Mouse (Mus musculus): ENCODE measurements around the gene Lhx3.

Lhx3 gene

GRCm38 (mm10) chr2:26236681-26237289, 28.7 kb upstream of the Lhx3 start:
- Histone ChIP-seq H3K4me1 (replicated peaks; ENCODE audit: low read depth, low read length) (peaks cover 48% of the 10 kb centered on the region), H3K27me3 (ENCODE audit: insufficient read depth, low read length) (no peaks in the 10 kb centered on the region), H3K9me3 (ENCODE audit: low read length) (no peaks in the 10 kb centered on the region), H3K4me3 (replicated peaks; ENCODE audit: low read length) (peak overlapping the region; percentile 97), H3K36me3 (ENCODE audit: insufficient read depth, low read length) (peaks cover 26% of the 10 kb centered on the region)
- TF ChIP-seq POU5F1 (IDR thresholded peaks at IDR 0.05; ENCODE audit: borderline replicate concordance, low read length): no peak
- no peak for TF ChIP-seq CTCF (conservative IDR thresholded peaks at IDR 0.05; ENCODE audit: low read length)
- TF ChIP-seq NANOG (IDR thresholded peaks at IDR 0.05; ENCODE audit: borderline replicate concordance, low read length): no peak

GRCm38 (mm10) chr2:26234771-26235170, 26.7 kb upstream of the Lhx3 start:
- H3K9me3 ChIP-seq (ENCODE audit: low read length): no peaks in the 10 kb centered on the region
- H3K36me3 ChIP-seq (ENCODE audit: insufficient read depth, low read length): peaks cover 42% of the 10 kb centered on the region
- peaks cover 41% of the 10 kb centered on the region for H3K4me1 ChIP-seq (replicated peaks; ENCODE audit: low read depth, low read length)
- H3K4me3 ChIP-seq (replicated peaks; ENCODE audit: low read length): no peak overlapping the region
- TF ChIP-seq CTCF (conservative IDR thresholded peaks at IDR 0.05; ENCODE audit: low read length) (no peak), POU5F1 (IDR thresholded peaks at IDR 0.05; ENCODE audit: borderline replicate concordance, low read length) (no peak), NANOG (IDR thresholded peaks at IDR 0.05; ENCODE audit: borderline replicate concordance, low read length) (no peak)
- H3K27me3 ChIP-seq (ENCODE audit: insufficient read depth, low read length): no peaks in the 10 kb centered on the region

DNA sequence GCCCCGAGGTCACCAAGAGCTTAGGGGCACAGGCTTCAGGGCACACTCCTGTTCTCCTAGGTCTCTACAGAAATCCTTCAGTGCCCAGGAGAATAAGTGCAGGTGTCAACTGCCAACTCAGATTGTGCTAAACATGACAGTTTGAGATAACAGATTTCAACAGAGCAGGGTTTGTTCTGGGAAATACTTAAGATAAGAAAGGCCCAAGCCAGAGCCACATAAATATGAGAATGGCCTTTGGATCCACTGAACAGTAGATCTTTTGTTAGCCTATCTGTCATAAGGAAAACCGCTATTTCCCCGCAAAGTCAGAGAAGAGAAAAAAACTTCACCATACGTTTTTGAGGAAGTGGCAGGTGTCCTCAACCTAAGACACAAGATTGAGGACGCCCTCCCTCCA, 26.2 kb upstream of the Lhx3 start:
- TF ChIP-seq CTCF (conservative IDR thresholded peaks at IDR 0.05; ENCODE audit: low read length): no peak
- TF ChIP-seq POU5F1 (IDR thresholded peaks at IDR 0.05; ENCODE audit: borderline replicate concordance, low read length): no peak
- TF ChIP-seq NANOG (IDR thresholded peaks at IDR 0.05; ENCODE audit: borderline replicate concordance, low read length): no peak
- Histone ChIP-seq H3K4me3 (replicated peaks; ENCODE audit: low read length) (no peak overlapping the region), H3K9me3 (ENCODE audit: low read length) (no peaks in the 10 kb centered on the region), H3K36me3 (ENCODE audit: insufficient read depth, low read length) (peaks cover 46% of the 10 kb centered on the region), H3K27me3 (ENCODE audit: insufficient read depth, low read length) (no peaks in the 10 kb centered on the region), H3K4me1 (replicated peaks; ENCODE audit: low read depth, low read length) (peaks cover 41% of the 10 kb centered on the region)

DNA sequence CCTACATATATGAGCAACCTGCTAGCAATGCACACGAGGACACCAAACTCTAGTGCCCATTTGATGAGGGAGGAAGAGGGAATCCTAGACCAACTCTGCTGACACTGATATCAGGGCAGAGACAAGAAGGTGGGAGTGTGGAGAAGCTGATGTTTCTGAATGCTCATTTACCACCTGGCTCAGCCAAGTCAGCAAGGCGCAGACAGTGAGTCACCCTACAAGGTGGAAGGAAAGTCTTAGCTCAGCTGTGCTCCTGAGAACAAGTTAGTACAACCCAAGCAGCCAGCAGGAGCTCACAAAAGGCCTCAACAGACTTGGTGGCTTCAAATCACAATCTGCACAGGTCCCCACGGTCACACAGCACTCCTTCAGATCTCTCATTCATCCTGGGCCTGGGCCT, 23.3 kb upstream of the Lhx3 start:
- Histone ChIP-seq H3K27me3 (ENCODE audit: insufficient read depth, low read length) (no peaks in the 10 kb centered on the region), H3K4me1 (replicated peaks; ENCODE audit: low read depth, low read length) (peaks cover 43% of the 10 kb centered on the region), H3K4me3 (replicated peaks; ENCODE audit: low read length) (no peak overlapping the region), H3K36me3 (ENCODE audit: insufficient read depth, low read length) (peaks cover 60% of the 10 kb centered on the region), H3K9me3 (ENCODE audit: low read length) (no peaks in the 10 kb centered on the region)
- no peak for TF ChIP-seq POU5F1 (IDR thresholded peaks at IDR 0.05; ENCODE audit: borderline replicate concordance, low read length)
- TF ChIP-seq CTCF (conservative IDR thresholded peaks at IDR 0.05; ENCODE audit: low read length): no peak

GRCm38 (mm10) chr2:26230253-26230652, 22.2 kb upstream of the Lhx3 start:
- Histone ChIP-seq H3K9me3 (ENCODE audit: low read length) (no peaks in the 10 kb centered on the region), H3K4me3 (replicated peaks; ENCODE audit: low read length) (no peak overlapping the region), H3K27me3 (ENCODE audit: insufficient read depth, low read length) (no peaks in the 10 kb centered on the region), H3K4me1 (replicated peaks; ENCODE audit: low read depth, low read length) (peaks cover 34% of the 10 kb centered on the region), H3K36me3 (ENCODE audit: insufficient read depth, low read length) (peaks cover 70% of the 10 kb centered on the region)
- TF ChIP-seq POU5F1 (IDR thresholded peaks at IDR 0.05; ENCODE audit: borderline replicate concordance, low read length): no peak
- TF ChIP-seq CTCF (conservative IDR thresholded peaks at IDR 0.05; ENCODE audit: low read length): no peak
- TF ChIP-seq NANOG (IDR thresholded peaks at IDR 0.05; ENCODE audit: borderline replicate concordance, low read length): no peak

GRCm38 (mm10) chr2:26227788-26228187, 19.7 kb upstream of the Lhx3 start:
- TF ChIP-seq POU5F1 (IDR thresholded peaks at IDR 0.05; ENCODE audit: borderline replicate concordance, low read length) (no peak), CTCF (conservative IDR thresholded peaks at IDR 0.05; ENCODE audit: low read length) (peak; percentile 66), NANOG (IDR thresholded peaks at IDR 0.05; ENCODE audit: borderline replicate concordance, low read length) (no peak)
- peaks cover 74% of the 10 kb centered on the region for H3K36me3 ChIP-seq (ENCODE audit: insufficient read depth, low read length)
- no peaks in the 10 kb centered on the region for H3K9me3 ChIP-seq (ENCODE audit: low read length)
- no peak overlapping the region for H3K4me3 ChIP-seq (replicated peaks; ENCODE audit: low read length)
- H3K4me1 ChIP-seq (replicated peaks; ENCODE audit: low read depth, low read length): peaks cover 20% of the 10 kb centered on the region
- no peaks in the 10 kb centered on the region for H3K27me3 ChIP-seq (ENCODE audit: insufficient read depth, low read length)

- no peak overlapping the region for H3K4me3 ChIP-seq (replicated peaks; ENCODE audit: low read length)
- no peaks in the 10 kb centered on the region for H3K9me3 ChIP-seq (ENCODE audit: low read length)
Observed at GRCm38 (mm10) chr2:26225242-26225641, 17.2 kb upstream of the Lhx3 start.

GRCm38 (mm10) chr2:26223961-26224360, 15.9 kb upstream of the Lhx3 start:
- peaks cover 83% of the 10 kb centered on the region for H3K36me3 ChIP-seq (ENCODE audit: insufficient read depth, low read length)
- H3K9me3 ChIP-seq (ENCODE audit: low read length): no peaks in the 10 kb centered on the region
- peaks cover 11% of the 10 kb centered on the region for H3K4me1 ChIP-seq (replicated peaks; ENCODE audit: low read depth, low read length)
- TF ChIP-seq NANOG (IDR thresholded peaks at IDR 0.05; ENCODE audit: borderline replicate concordance, low read length): no peak
- no peak for TF ChIP-seq CTCF (conservative IDR thresholded peaks at IDR 0.05; ENCODE audit: low read length)
- no peak for TF ChIP-seq POU5F1 (IDR thresholded peaks at IDR 0.05; ENCODE audit: borderline replicate concordance, low read length)
- H3K27me3 ChIP-seq (ENCODE audit: insufficient read depth, low read length): no peaks in the 10 kb centered on the region
- H3K4me3 ChIP-seq (replicated peaks; ENCODE audit: low read length): no peak overlapping the region

More at GRCm38 (mm10) chr2:26225242-26225641, 17.2 kb upstream of the Lhx3 start:
- H3K4me1 ChIP-seq (replicated peaks; ENCODE audit: low read depth, low read length): peaks cover 11% of the 10 kb centered on the region
- TF ChIP-seq NANOG (IDR thresholded peaks at IDR 0.05; ENCODE audit: borderline replicate concordance, low read length) (no peak), CTCF (conservative IDR thresholded peaks at IDR 0.05; ENCODE audit: low read length) (no peak), POU5F1 (IDR thresholded peaks at IDR 0.05; ENCODE audit: borderline replicate concordance, low read length) (no peak)
- H3K27me3 ChIP-seq (ENCODE audit: insufficient read depth, low read length): no peaks in the 10 kb centered on the region
- H3K36me3 ChIP-seq (ENCODE audit: insufficient read depth, low read length): peaks cover 77% of the 10 kb centered on the region

GRCm38 (mm10) chr2:26214526-26214925, 6.4 kb upstream of the Lhx3 start:
- no peak for TF ChIP-seq NANOG (IDR thresholded peaks at IDR 0.05; ENCODE audit: borderline replicate concordance, low read length)
- H3K4me3 ChIP-seq (replicated peaks; ENCODE audit: low read length): no peak overlapping the region
- H3K27me3 ChIP-seq (ENCODE audit: insufficient read depth, low read length): no peaks in the 10 kb centered on the region

More at GRCm38 (mm10) chr2:26214526-26214925, 6.4 kb upstream of the Lhx3 start:
- Histone ChIP-seq H3K9me3 (ENCODE audit: low read length) (peaks cover 6% of the 10 kb centered on the region), H3K36me3 (ENCODE audit: insufficient read depth, low read length) (peaks cover 94% of the 10 kb centered on the region), H3K4me1 (replicated peaks; ENCODE audit: low read depth, low read length) (no peaks in the 10 kb centered on the region)

Measured in E14TG2a.4 (cell line).